Mouse (Mus musculus): ENCODE measurements around the gene Sumo3.
A peak's percentile ranks its signal among the peaks of the same experiment; 100 is the strongest.

The Sumo3 gene

GRCm38 (mm10) chr10:77569481-77569880 lies 36.4 kb upstream of the Sumo3 start:
- TF ChIP-seq POU5F1 (IDR thresholded peaks at IDR 0.05; ENCODE audit: borderline replicate concordance, low read length) = no peak
- no peak for TF ChIP-seq NANOG (IDR thresholded peaks at IDR 0.05; ENCODE audit: borderline replicate concordance, low read length)
- no peak for TF ChIP-seq CTCF (conservative IDR thresholded peaks at IDR 0.05; ENCODE audit: low read length)
- H3K4me3 ChIP-seq (replicated peaks; ENCODE audit: low read length) = peak overlapping the region; percentile 23; the same call in 1 of the 2 replicates
- H3K36me3 ChIP-seq (ENCODE audit: insufficient read depth, low read length) = no peaks in the 10 kb centered on the region
- H3K4me1 ChIP-seq (replicated peaks; ENCODE audit: low read depth, low read length) = peaks cover 60% of the 10 kb centered on the region
- no peaks in the 10 kb centered on the region for H3K27me3 ChIP-seq (ENCODE audit: insufficient read depth, low read length)
- H3K9me3 ChIP-seq (ENCODE audit: low read length) = 0 out of 2 replicates have a peak, but pooled peaks cover 2% of the 10 kb centered on the region

DNA sequence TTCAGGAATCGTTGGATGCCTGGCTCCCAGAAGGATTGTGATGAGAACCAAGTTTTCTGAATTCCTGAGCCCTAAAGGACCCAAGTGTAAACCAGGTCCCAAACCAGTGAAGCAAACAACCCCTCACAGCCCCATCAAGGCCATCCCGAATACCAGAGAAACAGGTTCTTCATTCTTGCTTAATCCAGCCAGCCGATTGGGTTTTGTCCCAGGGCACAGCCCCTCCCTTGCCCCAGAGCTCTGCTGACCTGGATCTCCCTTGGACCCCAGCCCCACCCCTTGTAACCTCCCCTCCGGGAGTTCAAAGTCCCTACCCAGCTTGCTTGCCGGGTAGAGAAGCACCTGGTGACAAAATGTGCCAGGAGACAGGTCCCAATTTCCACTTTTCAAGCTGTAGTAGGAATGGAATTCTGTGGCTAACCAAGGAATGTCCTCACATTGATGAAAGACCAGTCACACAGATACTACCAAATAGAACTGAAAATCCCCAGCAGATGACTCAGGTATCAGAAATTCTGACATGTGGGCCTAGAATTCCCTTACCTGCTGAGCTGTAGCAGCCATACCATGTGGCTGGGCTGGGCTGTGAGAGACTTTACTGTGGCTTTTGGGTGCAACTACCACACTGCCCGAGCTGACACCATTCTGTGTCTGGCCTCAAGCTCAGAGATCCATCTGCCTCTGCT lies 35.8 kb upstream of the Sumo3 start:
- H3K4me3 ChIP-seq (replicated peaks; ENCODE audit: low read length) = no peak overlapping the region
- H3K36me3 ChIP-seq (ENCODE audit: insufficient read depth, low read length) = no peaks in the 10 kb centered on the region
- no peaks in the 10 kb centered on the region for H3K27me3 ChIP-seq (ENCODE audit: insufficient read depth, low read length)
- H3K4me1 ChIP-seq (replicated peaks; ENCODE audit: low read depth, low read length) = peaks cover 65% of the 10 kb centered on the region
- 0 out of 2 replicates have a peak, but pooled peaks cover 2% of the 10 kb centered on the region for H3K9me3 ChIP-seq (ENCODE audit: low read length)
- no peak for TF ChIP-seq NANOG (IDR thresholded peaks at IDR 0.05; ENCODE audit: borderline replicate concordance, low read length)
- no peak for TF ChIP-seq CTCF (conservative IDR thresholded peaks at IDR 0.05; ENCODE audit: low read length)
- TF ChIP-seq POU5F1 (IDR thresholded peaks at IDR 0.05; ENCODE audit: borderline replicate concordance, low read length) = no peak

DNA sequence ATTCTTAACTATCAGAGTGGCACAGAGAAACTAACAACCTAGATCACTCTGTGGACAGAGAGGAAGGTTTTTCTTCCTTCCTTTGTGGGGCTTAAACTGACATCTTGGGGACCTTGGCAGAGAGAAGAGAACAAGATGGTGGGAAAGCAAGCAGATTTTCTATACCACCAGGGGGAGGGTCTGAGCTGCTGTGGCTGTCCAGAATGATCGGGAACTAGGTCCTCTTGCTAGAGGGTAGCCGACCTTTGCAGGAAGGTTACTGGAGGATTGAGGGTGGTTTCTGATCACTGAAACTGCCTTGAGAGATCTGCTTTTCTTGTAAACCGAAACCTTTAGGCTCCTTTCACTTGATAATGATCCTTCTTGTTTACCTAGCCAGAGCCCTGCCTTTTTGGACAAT lies 33.7 kb upstream of the Sumo3 start:
- no peak for TF ChIP-seq NANOG (IDR thresholded peaks at IDR 0.05; ENCODE audit: borderline replicate concordance, low read length)
- TF ChIP-seq CTCF (conservative IDR thresholded peaks at IDR 0.05; ENCODE audit: low read length) = peak; percentile 58
- H3K4me1 ChIP-seq (replicated peaks; ENCODE audit: low read depth, low read length) = peaks cover 65% of the 10 kb centered on the region
- no peaks in the 10 kb centered on the region for H3K27me3 ChIP-seq (ENCODE audit: insufficient read depth, low read length)
- H3K36me3 ChIP-seq (ENCODE audit: insufficient read depth, low read length) = no peaks in the 10 kb centered on the region
- H3K4me3 ChIP-seq (replicated peaks; ENCODE audit: low read length) = peak overlapping the region; percentile 43
- H3K9me3 ChIP-seq (ENCODE audit: low read length) = 0 out of 2 replicates have a peak, but pooled peaks cover 2% of the 10 kb centered on the region

- Histone ChIP-seq H3K36me3 (ENCODE audit: insufficient read depth, low read length) (no peaks in the 10 kb centered on the region), H3K4me1 (replicated peaks; ENCODE audit: low read depth, low read length) (peaks cover 60% of the 10 kb centered on the region), H3K4me3 (replicated peaks; ENCODE audit: low read length) (peak overlapping the region; percentile 43; the same call in 1 of the 2 replicates), H3K9me3 (ENCODE audit: low read length) (0 out of 2 replicates have a peak, but pooled peaks cover 2% of the 10 kb centered on the region), H3K27me3 (ENCODE audit: insufficient read depth, low read length) (no peaks in the 10 kb centered on the region)
- TF ChIP-seq POU5F1 (IDR thresholded peaks at IDR 0.05; ENCODE audit: borderline replicate concordance, low read length) (no peak), NANOG (IDR thresholded peaks at IDR 0.05; ENCODE audit: borderline replicate concordance, low read length) (no peak), CTCF (conservative IDR thresholded peaks at IDR 0.05; ENCODE audit: low read length) (no peak; the same call in 1 of the 2 replicates)
Observed at GRCm38 (mm10) chr10:77573162-77573561, 32.7 kb upstream of the Sumo3 start.

- Histone ChIP-seq H3K36me3 (ENCODE audit: insufficient read depth, low read length) (peaks cover 13% of the 10 kb centered on the region), H3K27me3 (ENCODE audit: insufficient read depth, low read length) (no peaks in the 10 kb centered on the region), H3K4me1 (replicated peaks; ENCODE audit: low read depth, low read length) (peaks cover 46% of the 10 kb centered on the region), H3K9me3 (ENCODE audit: low read length) (no peaks in the 10 kb centered on the region), H3K4me3 (replicated peaks; ENCODE audit: low read length) (0 out of 2 replicates have a peak overlapping the region, but pooled peaks have one; percentile 94)
- TF ChIP-seq CTCF (conservative IDR thresholded peaks at IDR 0.05; ENCODE audit: low read length) (no peak), NANOG (IDR thresholded peaks at IDR 0.05; ENCODE audit: borderline replicate concordance, low read length) (no peak), POU5F1 (IDR thresholded peaks at IDR 0.05; ENCODE audit: borderline replicate concordance, low read length) (peak; percentile 61; the same call in 1 of the 2 replicates)
Observed at GRCm38 (mm10) chr10:77580027-77580920, 25.6 kb upstream of the Sumo3 start.

GRCm38 (mm10) chr10:77581023-77581407 lies 24.9 kb upstream of the Sumo3 start:
- Histone ChIP-seq H3K4me3 (replicated peaks; ENCODE audit: low read length) (peak overlapping the region; percentile 94), H3K27me3 (ENCODE audit: insufficient read depth, low read length) (no peaks in the 10 kb centered on the region), H3K36me3 (ENCODE audit: insufficient read depth, low read length) (peaks cover 19% of the 10 kb centered on the region), H3K9me3 (ENCODE audit: low read length) (no peaks in the 10 kb centered on the region), H3K4me1 (replicated peaks; ENCODE audit: low read depth, low read length) (peaks cover 52% of the 10 kb centered on the region)
- TF ChIP-seq POU5F1 (IDR thresholded peaks at IDR 0.05; ENCODE audit: borderline replicate concordance, low read length) = no peak
- TF ChIP-seq CTCF (conservative IDR thresholded peaks at IDR 0.05; ENCODE audit: low read length) = no peak
- TF ChIP-seq NANOG (IDR thresholded peaks at IDR 0.05; ENCODE audit: borderline replicate concordance, low read length) = no peak

GRCm38 (mm10) chr10:77581408-77582284 lies 24.3 kb upstream of the Sumo3 start, which contains the start of gene Pttg1ip:
Pttg1ip (plus strand) TSS chr10:77581720.
- no peaks in the 10 kb centered on the region for H3K9me3 ChIP-seq (ENCODE audit: low read length)
- H3K27me3 ChIP-seq (ENCODE audit: insufficient read depth, low read length) = no peaks in the 10 kb centered on the region
- H3K4me3 ChIP-seq (replicated peaks; ENCODE audit: low read length) = peak within 1 kb of the TSS; percentile 94
- H3K36me3 ChIP-seq (ENCODE audit: insufficient read depth, low read length) = peaks cover 26% of the 10 kb centered on the region
- peaks cover 58% of the 10 kb centered on the region for H3K4me1 ChIP-seq (replicated peaks; ENCODE audit: low read depth, low read length)
- TF ChIP-seq POU5F1 (IDR thresholded peaks at IDR 0.05; ENCODE audit: borderline replicate concordance, low read length) = no peak
- no peak for TF ChIP-seq NANOG (IDR thresholded peaks at IDR 0.05; ENCODE audit: borderline replicate concordance, low read length)
- no peak for TF ChIP-seq CTCF (conservative IDR thresholded peaks at IDR 0.05; ENCODE audit: low read length)
